Mouse (Mus musculus) liver, embryonic 13.5 days (tissue): ENCODE results near the gene Emc7. TPM values are rescaled to one million over a fixed set of nuclear protein-coding genes. Genes with fewer than 3 reads are reported as not detected.
"Not testable (repeated sequence)": the region's sequence is repeated elsewhere in the genome, so short reads cannot be mapped to it uniquely, and the experiment has no call there.

Experiments used
- ATAC-seq: fragments of 200-750 bp; cut with Nextera tagmentation; 2 replicates; pipeline ENCODE4 v1.8.0; 2017; ENCODE audit warnings: low read depth, mild to moderate bottlenecking, moderate number of reproducible peaks, moderate library complexity
- DNase-seq: peaks from one replicate; pipeline ENCODE4 v3.0.0; 2022
- H3K27ac ChIP-seq: fragments of 300-500 bp; sonication (generic); 2 replicates; pipeline ENCODE4 v1.5.1; 2015; ENCODE audit warnings: moderate library complexity, mild to moderate bottlenecking, inconsistent platforms
- H3K27me3 ChIP-seq: fragments of 300-500 bp; sonication (generic); 2 replicates; pipeline ENCODE4 v1.6.1; 2015; ENCODE audit warnings: mild to moderate bottlenecking, inconsistent platforms
- H3K36me3 ChIP-seq: fragments of 300-500 bp; sonication (generic); 2 replicates; pipeline ENCODE4 v1.6.1; 2015; ENCODE audit warnings: mild to moderate bottlenecking, inconsistent platforms
- H3K4me1 ChIP-seq: fragments of 300-500 bp; sonication (generic); replicated peaks from 2 replicates; pipeline ENCODE4 v1.6.1; 2015; ENCODE audit warnings: inconsistent platforms
- H3K4me2 ChIP-seq: fragments of 300-500 bp; sonication (generic); 2 replicates; pipeline ENCODE4 v1.6.1; 2015; ENCODE audit warnings: inconsistent platforms, mild to moderate bottlenecking, moderate library complexity
- H3K4me3 ChIP-seq: fragments of 300-500 bp; sonication (generic); replicated peaks from 2 replicates; pipeline ENCODE4 v1.5.1; 2015; ENCODE audit warnings: mild to moderate bottlenecking, inconsistent platforms
- H3K9ac ChIP-seq: fragments of 300-500 bp; sonication (generic); 2 replicates; pipeline ENCODE4 v1.6.1; 2015; ENCODE audit warnings: mild to moderate bottlenecking, inconsistent platforms
- H3K9me3 ChIP-seq: fragments of 300-500 bp; sonication (generic); replicated peaks from 2 replicates; pipeline ENCODE4 v1.6.1; 2016; ENCODE audit warnings: inconsistent platforms
- WGBS: fragments of 180-500 bp; shearing (Covaris S2); methylation state at CpG from one replicate; pipeline ENCODE4 v1.1.7; 2015; ENCODE audit not compliant: insufficient replicate concordance; 5-methylcytosine and 5-hydroxymethylcytosine counted together
- polyA plus RNA-seq: library from polyadenylated mRNA; unstranded; fragments of >200 nt; fragmentation: Nextera tagmentation; extraction: Ambion mirVana; gene quantifications from 2 replicates; pipeline ENCODE4 v1.2.1, GENCODE M21; 2015

Gene Emc7
- 16.0 and 16.7 TPM in 2 replicates for polyA plus RNA-seq

DNA sequence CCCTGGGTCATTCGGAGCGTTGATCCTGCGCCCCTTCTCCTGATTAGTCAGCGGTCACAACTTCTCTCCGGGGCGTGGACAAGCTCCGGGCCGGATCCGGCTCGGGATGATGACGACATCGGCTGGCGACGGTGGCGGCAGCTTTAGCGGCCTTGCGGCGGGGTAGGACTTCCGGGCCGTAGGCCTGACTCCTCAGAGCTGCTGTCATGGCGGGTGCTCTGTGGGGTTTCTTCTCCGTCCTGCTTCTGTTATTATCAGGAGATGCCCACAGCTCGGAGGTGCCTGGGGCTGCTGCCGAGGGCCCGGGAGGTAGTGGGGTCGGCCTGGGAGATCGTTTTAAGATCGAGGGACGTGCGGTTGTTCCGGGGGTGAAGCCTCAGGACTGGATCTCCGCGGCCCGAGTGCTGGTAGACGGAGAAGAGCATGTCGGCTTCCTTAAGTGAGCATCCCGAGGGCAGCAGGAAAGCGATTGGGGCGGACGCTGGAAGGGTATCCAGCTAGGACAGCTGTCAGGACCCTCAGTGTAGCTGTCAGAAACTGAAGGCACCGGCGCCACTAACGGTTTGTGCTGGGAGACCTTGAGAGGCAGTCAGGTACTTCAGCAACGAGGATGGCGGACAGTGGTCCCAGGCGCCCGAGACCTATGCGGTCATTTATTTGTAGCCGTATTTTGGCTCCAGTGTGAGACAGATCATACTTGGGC, at the start of gene Emc7:
Gene Emc7 (plus strand): TSS at position 136 of the 703 bp plus-strand sequence.
- peak within 1 kb of the TSS; percentile 78 for H3K27ac ChIP-seq
- peaks cover 17% of the 10 kb centered on the region for H3K4me1 ChIP-seq
- peak within 1 kb of the TSS; percentile 89 for H3K9ac ChIP-seq
- H3K4me2 ChIP-seq: peak within 1 kb of the TSS; percentile 76
- WGBS: under 1% methylated on average over 49 of the region's 49 CpGs
- peaks cover 11% of the 10 kb centered on the region for H3K36me3 ChIP-seq
- H3K4me3 ChIP-seq: peak within 1 kb of the TSS; percentile 81
- peak; percentile 95 for DNase-seq
- ATAC-seq: peak; percentile 99
- no peaks in the 10 kb centered on the region for H3K9me3 ChIP-seq
- H3K27me3 ChIP-seq: no peaks in the 10 kb centered on the region

- no peak for DNase-seq
- Histone ChIP-seq H3K4me1 (no peaks in the 10 kb centered on the region), H3K9me3 (no peaks in the 10 kb centered on the region), H3K4me2 (no peak overlapping the region), H3K27me3 (no peaks in the 10 kb centered on the region), H3K36me3 (peaks cover 32% of the 10 kb centered on the region), H3K4me3 (no peak overlapping the region), H3K9ac (no peak overlapping the region), H3K27ac (no peak overlapping the region)
- no peak for ATAC-seq
- 87% methylated on average over 3 of the region's 3 CpGs for WGBS
Observed at GRCm38 (mm10) chr2:112407030-112407429, 47.8 kb upstream of the Emc7 start.

DNA sequence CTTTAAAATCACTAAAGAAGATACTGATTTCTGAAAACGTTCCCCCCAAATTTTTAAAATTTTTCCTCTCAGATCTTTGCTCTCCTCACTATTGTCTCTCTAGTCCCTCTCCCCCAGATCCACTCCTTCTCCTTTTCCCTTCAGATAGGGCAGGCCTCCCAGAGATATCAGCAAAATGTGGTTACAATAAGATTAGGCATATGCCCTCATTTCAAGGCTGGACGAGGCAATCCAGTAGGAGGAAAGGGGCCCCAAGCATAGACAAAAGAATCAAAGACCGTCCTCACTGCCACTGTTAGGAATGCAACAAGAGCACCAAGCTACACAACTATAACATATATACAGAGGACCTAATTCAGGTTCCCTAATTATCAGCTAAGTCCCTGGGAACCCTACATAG, 29.5 kb upstream of the Emc7 start:
- ATAC-seq: no peak; the same call in 1 of the 2 replicates
- H3K27me3 ChIP-seq: no peaks in the 10 kb centered on the region
- WGBS: 25% methylated on average over 3 of the region's 3 CpGs
- H3K9me3 ChIP-seq: no peaks in the 10 kb centered on the region
- H3K9ac ChIP-seq: no peak overlapping the region
- H3K27ac ChIP-seq: no peak overlapping the region
- peak; percentile 3 for DNase-seq
- H3K4me2 ChIP-seq: no peak overlapping the region
- no peaks in the 10 kb centered on the region for H3K36me3 ChIP-seq
- H3K4me3 ChIP-seq: no peak overlapping the region
- peaks cover 8% of the 10 kb centered on the region; the same call in 1 of the 2 replicates for H3K4me1 ChIP-seq

- DNase-seq, H3K9ac ChIP-seq, H3K36me3 ChIP-seq, H3K27me3 ChIP-seq, H3K27ac ChIP-seq, ATAC-seq, H3K4me2 ChIP-seq, H3K4me3 ChIP-seq, H3K9me3 ChIP-seq, H3K4me1 ChIP-seq: not testable (repeated sequence)
- WGBS: 51% methylated on average over 3 of the region's 3 CpGs
Observed at GRCm38 (mm10) chr2:112428534-112428933, 26.3 kb upstream of the Emc7 start.

- Histone ChIP-seq H3K9me3 (no peaks in the 10 kb centered on the region), H3K36me3 (no peaks in the 10 kb centered on the region), H3K27ac (no peak overlapping the region), H3K9ac (no peak overlapping the region), H3K4me3 (no peak overlapping the region), H3K27me3 (no peaks in the 10 kb centered on the region), H3K4me2 (no peak overlapping the region), H3K4me1 (peaks cover 11% of the 10 kb centered on the region)
- DNase-seq: no peak
- no peak for ATAC-seq
- WGBS: 70% methylated on average over 4 of the region's 4 CpGs
Observed at GRCm38 (mm10) chr2:112429665-112430064, 25.1 kb upstream of the Emc7 start.

GRCm38 (mm10) chr2:112430403-112430802, 24.4 kb upstream of the Emc7 start:
- H3K9ac ChIP-seq: no peak overlapping the region
- H3K36me3 ChIP-seq: no peaks in the 10 kb centered on the region
- H3K27ac ChIP-seq: no peak overlapping the region
- ATAC-seq (no peak), DNase-seq (no peak)
- no peak overlapping the region for H3K4me3 ChIP-seq
- 43% methylated on average over 5 of the region's 5 CpGs for WGBS
- no peaks in the 10 kb centered on the region for H3K9me3 ChIP-seq
- H3K4me2 ChIP-seq: no peak overlapping the region
- H3K4me1 ChIP-seq: peaks cover 8% of the 10 kb centered on the region
- no peaks in the 10 kb centered on the region for H3K27me3 ChIP-seq

GRCm38 (mm10) chr2:112432523-112432922, 22.3 kb upstream of the Emc7 start:
- no peak for ATAC-seq
- no peak for DNase-seq
- Histone ChIP-seq H3K4me3 (no peak overlapping the region), H3K9ac (no peak overlapping the region), H3K4me2 (no peak overlapping the region), H3K27me3 (no peaks in the 10 kb centered on the region), H3K9me3 (no peaks in the 10 kb centered on the region), H3K36me3 (no peaks in the 10 kb centered on the region), H3K27ac (no peak overlapping the region), H3K4me1 (peaks cover 3% of the 10 kb centered on the region)
- 81% methylated on average over 2 of the region's 2 CpGs for WGBS

DNA sequence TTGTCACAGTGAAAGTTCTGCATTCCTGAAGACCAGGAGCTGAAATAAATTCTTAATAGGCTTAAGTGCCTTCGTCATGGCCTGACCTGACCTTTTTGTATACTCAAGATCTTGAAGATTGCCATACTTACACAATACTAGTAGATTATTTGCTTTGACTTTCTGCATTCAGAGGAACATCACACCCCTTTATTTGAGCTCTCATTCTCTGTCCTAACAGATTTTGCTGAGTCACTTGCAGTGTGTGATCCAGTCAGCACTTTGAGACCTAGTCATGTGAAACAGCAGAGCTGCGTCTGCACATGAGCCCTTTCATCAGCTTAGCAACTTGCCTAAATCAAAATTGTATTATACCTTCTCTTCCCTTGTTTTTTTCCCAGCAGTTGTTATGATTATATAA, 21.4 kb upstream of the Emc7 start:
- Histone ChIP-seq H3K9ac (no peak overlapping the region), H3K4me1 (peaks cover 3% of the 10 kb centered on the region), H3K9me3 (no peaks in the 10 kb centered on the region), H3K4me2 (no peak overlapping the region), H3K4me3 (no peak overlapping the region), H3K36me3 (no peaks in the 10 kb centered on the region), H3K27ac (no peak overlapping the region), H3K27me3 (no peaks in the 10 kb centered on the region)
- peak; percentile 23 for DNase-seq
- 45% methylated on average over 2 of the region's 2 CpGs for WGBS
- ATAC-seq: no peak

DNA sequence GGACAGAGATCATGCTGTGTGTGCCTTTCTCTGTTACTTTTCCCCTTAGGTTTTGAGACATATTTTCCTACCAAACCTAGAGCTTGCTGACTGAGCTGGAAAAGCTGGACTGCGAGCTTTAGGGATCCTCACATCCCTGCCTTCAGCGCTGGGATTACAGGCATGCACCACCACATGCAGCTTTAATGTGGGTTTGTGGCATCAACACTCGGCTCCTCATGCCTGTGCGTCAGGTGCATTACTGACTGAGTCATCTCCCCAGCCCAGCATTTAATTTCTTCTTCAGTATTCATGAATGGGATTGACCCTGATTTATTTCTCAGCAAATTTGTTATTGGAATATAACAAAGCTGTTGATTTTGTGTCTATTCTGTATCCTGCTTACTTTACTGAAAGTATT, 18.5 kb upstream of the Emc7 start:
- no peaks in the 10 kb centered on the region for H3K27me3 ChIP-seq
- H3K27ac ChIP-seq: no peak overlapping the region
- DNase-seq (no peak), ATAC-seq (no peak)
- H3K9me3 ChIP-seq: no peaks in the 10 kb centered on the region
- H3K36me3 ChIP-seq: no peaks in the 10 kb centered on the region
- peaks cover 3% of the 10 kb centered on the region for H3K4me1 ChIP-seq
- H3K4me2 ChIP-seq: no peak overlapping the region
- no peak overlapping the region for H3K4me3 ChIP-seq
- WGBS: 63% methylated on average over 4 of the region's 4 CpGs
- no peak overlapping the region for H3K9ac ChIP-seq

DNA sequence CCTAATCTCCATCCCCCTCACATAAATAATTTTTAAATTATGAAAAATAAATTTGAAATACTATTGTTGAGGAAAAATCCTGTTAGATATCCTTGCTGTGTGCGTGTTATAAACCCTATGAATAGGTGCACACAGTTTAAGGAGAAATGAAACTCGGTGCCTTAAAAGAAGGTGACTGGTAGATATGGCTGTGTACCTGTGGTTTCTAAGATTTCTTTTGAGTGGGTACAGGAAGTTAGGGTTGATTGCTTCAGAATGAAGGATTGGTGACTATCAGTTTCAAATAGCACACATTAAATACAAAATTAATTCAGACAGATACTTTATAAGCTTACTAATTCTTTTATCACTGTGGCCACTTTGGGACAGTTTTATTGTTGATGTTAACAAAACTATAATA, 17.2 kb upstream of the Emc7 start:
- H3K4me3 ChIP-seq: no peak overlapping the region
- no peak overlapping the region for H3K27ac ChIP-seq
- no peak overlapping the region for H3K4me2 ChIP-seq
- peaks cover 3% of the 10 kb centered on the region for H3K4me1 ChIP-seq
- 72% methylated on average over 2 of the region's 2 CpGs for WGBS
- H3K9me3 ChIP-seq: no peaks in the 10 kb centered on the region
- H3K9ac ChIP-seq: no peak overlapping the region
- H3K27me3 ChIP-seq: no peaks in the 10 kb centered on the region
- no peaks in the 10 kb centered on the region for H3K36me3 ChIP-seq
- DNase-seq: no peak
- ATAC-seq: no peak

DNA sequence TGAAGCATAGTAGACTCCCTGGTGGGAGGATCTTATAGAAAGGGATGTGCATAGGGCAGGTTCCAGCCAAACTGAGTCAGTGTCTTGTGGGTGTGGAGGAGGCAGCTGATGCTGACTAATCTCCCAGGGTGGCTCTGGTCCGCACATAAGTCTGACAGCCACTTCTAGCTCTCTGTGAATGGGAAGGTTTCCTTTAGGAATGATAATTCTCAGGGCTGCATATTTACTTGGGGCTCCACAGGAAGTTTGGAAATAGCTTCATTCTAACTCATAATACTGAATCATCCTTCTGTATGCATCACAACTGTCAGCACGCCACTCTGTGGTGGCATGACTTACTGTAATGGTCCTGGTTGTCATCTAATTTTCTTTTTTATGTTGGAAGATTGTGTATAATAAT, 11.3 kb upstream of the Emc7 start:
- no peaks in the 10 kb centered on the region for H3K27me3 ChIP-seq
- H3K36me3 ChIP-seq: no peaks in the 10 kb centered on the region
- no peak overlapping the region for H3K4me3 ChIP-seq
- H3K9me3 ChIP-seq: no peaks in the 10 kb centered on the region
- WGBS: 51% methylated on average over 2 of the region's 2 CpGs
- ATAC-seq (no peak), DNase-seq (no peak)
- H3K27ac ChIP-seq: no peak overlapping the region
- no peak overlapping the region for H3K9ac ChIP-seq
- no peaks in the 10 kb centered on the region for H3K4me1 ChIP-seq
- H3K4me2 ChIP-seq: no peak overlapping the region

DNA sequence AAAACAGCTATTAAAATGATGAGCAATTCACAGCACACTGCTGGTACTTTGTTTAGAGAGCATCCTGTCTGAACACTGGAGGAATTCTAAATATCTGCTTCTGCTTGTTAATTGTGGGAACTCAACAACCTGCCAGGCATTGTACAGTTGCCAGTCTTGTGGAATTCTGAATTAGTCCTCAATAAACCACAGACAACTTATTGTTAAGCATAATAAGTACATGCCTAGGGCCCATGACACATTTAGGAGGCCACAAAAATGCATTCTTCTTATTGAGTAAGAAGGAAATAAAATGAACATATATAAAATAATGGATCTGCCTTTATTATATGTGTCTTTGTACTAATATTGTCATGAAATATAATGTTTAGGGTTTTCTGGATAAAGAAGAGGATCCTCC, 9.3 kb upstream of the Emc7 start:
- Histone ChIP-seq H3K4me1 (no peaks in the 10 kb centered on the region), H3K9ac (no peak overlapping the region), H3K36me3 (no peaks in the 10 kb centered on the region), H3K27me3 (no peaks in the 10 kb centered on the region), H3K9me3 (no peaks in the 10 kb centered on the region), H3K27ac (no peak overlapping the region), H3K4me2 (no peak overlapping the region), H3K4me3 (no peak overlapping the region)
- DNase-seq (no peak), ATAC-seq (no peak)
